Mouse (Mus musculus): ENCODE data around the gene Macc1. TPM values are rescaled to one million over a fixed set of nuclear protein-coding genes. Genes with fewer than 3 reads are reported as not detected.
"Not testable (repeated sequence)": the region's sequence is repeated elsewhere in the genome, so short reads cannot be mapped to it uniquely, and the experiment has no call there.

The Macc1 gene
- total RNA-seq (2021) = under 1 TPM in 1 of 2 experiments, not detected in 1; 0.07 TPM
- long read RNA-seq, experiment 1 = 0 reads
- long read RNA-seq, experiment 2 = 0 reads

DNA sequence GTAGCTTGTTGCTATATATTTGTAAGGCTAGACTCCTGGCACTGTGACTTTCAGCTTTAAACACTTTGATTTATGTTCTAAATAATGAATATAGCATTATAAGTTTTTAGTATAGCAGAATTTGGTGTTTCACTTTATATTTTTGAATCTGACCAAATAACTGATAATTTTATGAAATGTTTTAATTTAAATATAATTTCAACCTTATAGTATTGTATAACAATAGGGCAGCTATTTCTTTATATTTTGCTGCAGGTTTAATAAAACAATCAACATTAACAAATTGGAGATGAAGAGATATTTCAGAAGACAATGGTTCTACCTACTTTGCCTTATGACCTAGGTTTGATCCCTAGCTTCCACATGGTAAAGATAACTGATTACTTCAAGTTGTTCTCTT is at the start of gene Macc1:
Gene Macc1 (plus strand): TSS at position 301 of the 400 bp plus-strand sequence.
- DNase-seq = no peak

DNA sequence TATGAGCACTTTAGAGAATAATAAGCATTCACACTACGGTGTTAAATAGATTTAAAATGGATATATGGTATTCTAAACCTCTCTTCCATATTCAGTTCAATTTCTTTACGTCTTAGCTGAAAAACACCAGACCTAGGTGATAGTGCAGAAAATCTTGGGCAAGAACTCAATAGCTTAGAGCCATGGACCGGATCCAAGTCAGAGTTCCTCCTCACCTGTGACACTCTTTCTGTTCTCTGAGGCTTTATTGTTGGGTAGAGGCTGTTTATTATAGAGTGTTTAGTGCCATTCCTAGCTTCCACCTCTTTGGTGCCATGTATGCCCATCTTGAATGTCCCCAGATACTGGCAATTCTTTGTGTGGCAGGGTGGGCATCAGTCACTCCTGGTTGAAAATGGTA is 49.6 kb upstream of the Macc1 start:
- no peak for DNase-seq

- no peak for DNase-seq
These were observed 45.3 kb upstream of the Macc1 start for GRCm38 (mm10) chr12:119268723-119269122.

DNA sequence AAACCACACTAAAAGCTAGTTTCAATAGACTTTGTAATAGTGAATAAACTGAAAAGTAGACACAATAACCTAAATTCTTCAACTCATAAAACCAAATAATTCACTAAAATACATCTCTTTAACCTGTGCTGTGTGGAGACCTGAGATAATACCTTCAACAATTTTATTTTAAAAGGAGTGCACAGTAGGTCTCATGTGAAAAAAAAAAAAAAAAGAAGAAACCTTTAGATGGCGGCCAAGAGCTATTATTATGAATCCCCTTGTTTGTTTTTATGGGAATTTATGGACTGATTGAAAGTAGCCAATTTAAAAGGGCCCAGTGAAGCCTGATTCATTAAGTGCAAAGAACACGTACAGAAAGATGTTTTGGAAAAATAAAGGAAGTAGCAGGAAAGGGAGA is 44.0 kb upstream of the Macc1 start:
- no peak for DNase-seq

DNA sequence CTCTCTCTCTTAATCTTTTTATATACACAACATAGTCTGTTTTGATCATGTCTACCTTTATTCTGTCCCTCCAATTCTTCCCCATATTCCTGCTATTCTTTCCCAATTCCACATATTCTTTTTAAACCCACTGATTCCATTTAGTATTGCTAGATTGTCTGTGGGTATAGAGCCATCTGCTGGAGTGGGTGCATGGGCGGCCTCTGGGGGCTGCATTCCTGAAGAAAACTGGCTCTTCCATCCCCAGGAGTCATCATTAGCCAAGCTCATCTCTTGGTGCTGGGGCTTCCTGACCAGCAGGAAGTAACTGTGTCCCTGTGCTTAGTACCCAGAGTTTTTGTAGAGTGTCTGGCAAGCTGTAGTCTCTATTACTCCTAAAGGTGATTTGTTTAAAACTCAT is 42.1 kb upstream of the Macc1 start:
- DNase-seq = no peak

- no peak for DNase-seq
These were observed 40.5 kb upstream of the Macc1 start for GRCm38 (mm10) chr12:119273605-119274004.

DNA sequence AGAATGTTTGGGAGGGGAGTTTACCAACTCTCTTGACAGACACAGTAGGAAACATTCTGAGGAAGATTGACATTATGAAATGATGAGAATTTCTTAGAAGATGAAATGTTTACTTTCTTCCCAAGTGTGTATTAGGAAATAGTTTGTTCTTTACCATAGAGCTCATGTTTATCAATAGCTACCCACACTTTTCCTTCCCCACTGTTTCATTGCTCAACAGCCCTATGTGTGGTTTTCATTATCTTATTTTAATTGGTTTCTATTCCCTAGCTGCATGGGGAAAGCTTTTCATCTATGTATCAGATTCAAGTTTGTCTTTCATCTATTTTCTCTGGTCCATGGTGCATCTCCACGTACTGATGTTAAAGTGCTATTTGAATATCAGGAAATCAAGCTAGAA is 37.8 kb upstream of the Macc1 start:
- no peak for DNase-seq

- DNase-seq = no peak
These were observed 22.5 kb upstream of the Macc1 start for GRCm38 (mm10) chr12:119291618-119292017.

DNA sequence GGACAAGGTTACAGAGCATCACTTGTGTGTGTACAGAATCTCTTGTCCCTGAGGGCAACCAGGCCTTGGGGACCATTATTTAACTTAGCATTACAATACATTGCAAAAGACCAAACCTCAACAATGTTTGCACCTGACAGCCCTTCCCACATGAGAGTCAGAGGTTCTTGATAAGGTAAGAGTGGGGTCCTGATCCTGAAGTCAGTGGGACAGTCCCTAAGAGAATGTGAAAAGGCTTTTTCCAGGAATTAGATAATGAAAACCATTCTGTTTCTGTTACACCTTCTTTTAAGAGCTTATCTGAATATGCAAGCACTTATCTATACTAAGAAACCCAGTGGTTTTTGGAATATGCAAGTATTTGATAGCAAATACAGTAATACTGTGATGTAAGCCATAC is 10.5 kb upstream of the Macc1 start:
- DNase-seq = no peak

DNA sequence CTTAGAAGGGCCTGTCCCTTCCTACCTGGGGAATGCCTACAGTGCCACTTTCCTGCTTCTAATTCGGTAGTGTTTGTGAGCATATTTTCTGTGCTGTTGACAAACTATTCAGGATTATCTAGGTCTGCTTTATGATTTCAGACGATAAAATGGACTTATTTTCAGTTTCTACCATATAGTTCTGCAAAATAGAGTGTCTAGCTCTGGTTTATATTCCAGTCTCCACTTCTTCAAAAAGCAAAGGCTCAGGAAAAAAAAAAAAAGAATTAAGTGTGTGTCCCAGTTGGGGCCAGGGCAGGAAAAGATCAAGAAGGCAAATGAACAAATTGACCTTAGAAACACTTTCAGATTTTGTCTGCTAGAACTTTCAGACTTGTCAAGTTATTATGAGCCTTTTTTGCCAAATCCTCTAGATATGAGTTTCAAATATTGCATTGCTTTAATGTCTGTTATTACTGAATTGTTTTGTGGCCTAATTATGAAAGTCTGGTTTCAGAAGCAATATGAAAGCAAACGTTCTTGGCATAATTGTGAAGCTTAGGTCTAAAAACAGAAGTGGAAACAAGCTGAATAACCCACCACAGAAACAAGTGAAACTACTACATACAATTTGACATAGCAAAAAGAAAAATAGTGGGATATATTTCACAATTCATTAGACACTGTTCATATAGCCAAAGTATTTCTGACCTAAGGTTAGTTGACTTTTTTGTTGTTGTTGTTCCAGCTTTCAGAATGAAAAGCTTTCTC is 881 bp upstream of the Macc1 start:
- DNase-seq = no peak

GRCm38 (mm10) chr12:119318799-119319198 is 4.7 kb downstream of the Macc1 start:
- DNase-seq = no peak

GRCm38 (mm10) chr12:119325400-119325799 is 11.3 kb downstream of the Macc1 start:
- DNase-seq = peak in 1 of 2 experiments; percentile 25

DNA sequence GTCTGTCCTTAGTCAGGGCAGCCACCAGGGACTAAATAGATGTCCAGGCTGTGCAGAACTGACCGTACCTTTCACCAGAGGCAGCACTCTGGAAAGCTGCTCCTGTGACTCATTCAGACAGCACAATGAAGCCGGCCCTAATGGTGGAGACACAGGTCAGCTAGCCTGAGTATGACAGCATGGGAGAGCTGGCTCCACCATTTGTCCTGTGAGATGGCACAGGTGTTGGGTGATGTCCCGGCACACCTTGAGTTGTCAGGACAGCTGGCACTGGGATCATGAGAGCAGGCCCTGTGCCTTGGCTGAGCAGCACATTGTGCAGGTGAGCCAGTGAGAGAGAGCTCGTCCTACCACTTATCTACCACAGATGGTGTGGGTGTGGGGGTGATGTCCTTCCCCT is 16.6 kb downstream of the Macc1 start:
- no peak for DNase-seq

GRCm38 (mm10) chr12:119333376-119333775 is 19.3 kb downstream of the Macc1 start:
- no peak for DNase-seq

DNA sequence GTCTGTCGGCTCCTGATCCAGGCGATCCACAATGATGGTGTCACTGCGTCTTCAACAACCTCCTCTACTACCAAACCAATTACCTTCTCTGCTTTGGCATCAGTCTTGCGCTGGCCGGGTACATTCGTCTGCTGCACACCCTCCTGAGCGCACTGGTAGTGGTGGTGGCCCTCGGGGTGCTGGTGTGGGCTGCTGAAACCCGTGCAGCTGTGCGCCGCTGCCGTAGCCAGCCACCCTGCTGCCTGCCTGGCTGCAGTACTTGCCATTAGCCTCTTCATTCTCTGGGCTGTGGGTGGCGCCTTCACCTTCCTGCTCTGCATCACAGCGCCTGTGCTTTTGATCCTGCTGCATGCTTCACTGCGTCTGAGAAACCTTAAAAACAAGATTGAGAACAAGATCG is 38.5 kb downstream of the Macc1 start:
- not testable (repeated sequence) for DNase-seq

DNA sequence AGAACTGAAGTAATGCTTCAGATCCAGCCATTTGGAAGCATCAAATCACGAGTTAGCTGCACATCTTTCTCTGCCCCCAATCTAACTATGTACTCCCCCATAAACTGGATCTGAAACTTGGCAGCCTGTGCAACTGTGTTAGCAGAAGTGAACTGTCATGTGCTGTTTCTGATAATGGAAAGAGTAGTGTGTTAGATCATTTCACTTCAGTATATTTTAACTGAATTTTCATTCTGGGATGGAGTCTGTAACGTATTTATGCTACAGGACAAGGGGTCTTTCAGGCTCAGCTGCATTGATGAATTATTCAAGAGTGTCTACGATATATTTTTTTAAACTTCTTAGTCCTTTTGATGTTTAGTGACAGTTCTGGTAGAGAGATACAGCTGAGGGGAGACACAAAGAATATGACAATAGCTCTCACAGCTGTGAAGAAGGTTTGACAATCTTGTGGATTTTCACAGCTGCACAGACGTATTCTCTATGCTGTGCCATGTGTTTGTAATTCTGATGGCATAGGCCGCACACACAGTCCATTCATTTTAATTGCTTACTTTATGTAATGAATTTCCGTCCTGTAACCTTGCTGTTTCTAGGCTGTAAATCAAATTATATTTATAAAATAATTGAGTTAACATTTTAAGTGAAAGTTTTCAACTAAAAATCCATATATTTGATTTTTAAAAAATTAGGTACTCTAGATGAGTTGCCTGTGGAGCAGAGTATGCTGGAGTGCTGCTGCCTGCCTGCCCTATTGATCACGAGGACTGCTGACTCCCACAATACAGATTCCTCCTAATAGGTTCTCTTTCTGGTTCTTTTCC is 43.6 kb downstream of the Macc1 start:
- DNase-seq = no peak

DNA sequence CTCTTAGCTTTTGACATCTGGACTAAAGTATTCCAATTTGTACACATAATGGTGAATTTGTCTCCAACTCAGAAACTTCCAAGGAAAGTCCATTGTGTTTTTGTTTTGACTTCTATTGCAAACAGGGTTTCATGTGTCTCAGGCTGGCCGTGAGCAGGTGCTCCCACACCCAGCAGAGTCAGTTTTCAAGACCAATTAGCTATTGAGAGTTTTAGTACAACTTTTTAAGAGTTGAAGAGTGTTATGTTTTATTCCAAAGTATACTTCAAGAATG is 44.1 kb downstream of the Macc1 start:
- no peak for DNase-seq

DNA sequence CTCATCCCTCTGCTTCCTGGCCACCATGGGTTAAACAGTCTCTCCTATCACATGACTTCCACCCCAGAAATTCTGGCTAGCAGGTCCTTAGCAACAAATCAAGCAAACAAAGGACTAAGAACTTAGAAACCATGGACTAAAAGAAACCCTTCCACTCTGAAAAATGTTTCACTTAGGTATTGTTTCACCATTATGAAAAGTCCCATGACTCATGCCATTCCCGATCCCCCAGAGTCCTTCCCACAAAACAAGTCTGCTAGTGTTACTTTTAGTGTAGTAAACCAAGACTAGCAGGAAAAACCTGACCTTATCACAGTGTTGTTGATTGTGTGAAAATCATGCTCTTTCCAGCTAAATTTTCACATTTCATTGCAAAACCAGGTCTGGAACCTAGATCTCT is 51.0 kb downstream of the Macc1 start:
- no peak for DNase-seq

GRCm38 (mm10) chr12:119369832-119370231 is 55.8 kb downstream of the Macc1 start:
- no peak for DNase-seq

DNA sequence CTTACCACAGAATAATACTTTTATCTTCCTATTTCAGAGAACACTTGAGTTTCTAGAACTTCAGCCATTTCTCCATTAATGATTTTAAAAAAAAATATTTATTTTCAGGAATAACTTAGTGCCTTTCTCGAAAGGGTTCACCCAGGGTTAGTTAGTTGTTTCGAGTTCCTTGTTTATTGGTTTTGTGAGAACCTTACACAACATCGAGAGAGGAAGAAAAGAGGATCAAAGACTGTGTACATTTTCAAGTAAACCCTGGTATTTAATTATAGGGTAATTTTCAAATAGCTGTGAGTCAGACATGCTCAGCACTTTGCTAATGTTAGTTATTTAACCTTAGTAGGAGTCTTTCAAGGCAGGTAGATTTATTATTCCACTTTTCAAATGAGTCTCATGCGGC is 58.3 kb downstream of the Macc1 start:
- no peak for DNase-seq

GRCm38 (mm10) chr12:119376879-119377278 is 62.8 kb downstream of the Macc1 start:
- no peak for DNase-seq

GRCm38 (mm10) chr12:119381839-119382238 is 67.8 kb downstream of the Macc1 start:
- DNase-seq = no peak

GRCm38 (mm10) chr12:119386243-119386642 is 72.2 kb downstream of the Macc1 start:
- no peak for DNase-seq

GRCm38 (mm10) chr12:119386650-119387049 is 72.6 kb downstream of the Macc1 start:
- no peak for DNase-seq

Data from adrenal gland, postnatal 36 days (tissue).